Mouse (Mus musculus) limb, embryonic 13.5 days (tissue): ENCODE data around the gene Nefh. TPM values are rescaled to one million over a fixed set of nuclear protein-coding genes. Genes with fewer than 3 reads are reported as not detected.

Experiments used
- ATAC-seq: fragments of 200-750 bp; cut with Nextera tagmentation; 2 replicates; pipeline ENCODE4 v1.8.0; 2017; ENCODE audit warnings: low read depth, moderate number of reproducible peaks, moderate TSS enrichment; ENCODE audit not compliant: low FRiP score
- H3K27ac ChIP-seq: fragments of 300-500 bp; sonication (generic); 2 replicates; pipeline ENCODE4 v1.5.1; 2015; ENCODE audit warnings: inconsistent platforms, mild to moderate bottlenecking, moderate library complexity
- H3K27me3 ChIP-seq: fragments of 300-500 bp; sonication (generic); 2 replicates; pipeline ENCODE4 v1.6.1; 2015; ENCODE audit warnings: mild to moderate bottlenecking, inconsistent platforms
- H3K36me3 ChIP-seq: fragments of 300-500 bp; sonication (generic); 2 replicates; pipeline ENCODE4 v1.6.1; 2015; ENCODE audit warnings: inconsistent platforms, mild to moderate bottlenecking, moderate library complexity
- H3K4me1 ChIP-seq: fragments of 300-500 bp; sonication (generic); 2 replicates; pipeline ENCODE4 v1.6.1; 2015; ENCODE audit warnings: inconsistent platforms
- H3K4me2 ChIP-seq: fragments of 300-500 bp; sonication (generic); replicated peaks from 2 replicates; pipeline ENCODE4 v1.6.1; 2015; ENCODE audit warnings: inconsistent platforms, mild to moderate bottlenecking, moderate library complexity
- H3K4me3 ChIP-seq: fragments of 300-500 bp; sonication (generic); 2 replicates; pipeline ENCODE4 v1.5.1; 2015; ENCODE audit warnings: moderate library complexity, mild to moderate bottlenecking, inconsistent platforms
- H3K9ac ChIP-seq: fragments of 300-500 bp; sonication (generic); 2 replicates; pipeline ENCODE4 v1.6.1; 2015; ENCODE audit warnings: mild to moderate bottlenecking, inconsistent platforms
- H3K9me3 ChIP-seq: fragments of 300-500 bp; sonication (generic); 2 replicates; pipeline ENCODE4 v1.6.1; 2016; ENCODE audit warnings: inconsistent platforms
- WGBS: fragments of 180-500 bp; shearing (Covaris S2); methylation state at CpG from one replicate; pipeline ENCODE4 v1.1.7; 2015; 5-methylcytosine and 5-hydroxymethylcytosine counted together
- polyA plus RNA-seq: library from polyadenylated mRNA; unstranded; fragments of >200 nt; fragmentation: Nextera tagmentation; extraction: Ambion mirVana; gene quantifications from 2 replicates; pipeline ENCODE4 v1.2.1, GENCODE M21; 2015

Gene Nefh
- polyA plus RNA-seq = 0.08 and 0.18 TPM in 2 replicates

DNA sequence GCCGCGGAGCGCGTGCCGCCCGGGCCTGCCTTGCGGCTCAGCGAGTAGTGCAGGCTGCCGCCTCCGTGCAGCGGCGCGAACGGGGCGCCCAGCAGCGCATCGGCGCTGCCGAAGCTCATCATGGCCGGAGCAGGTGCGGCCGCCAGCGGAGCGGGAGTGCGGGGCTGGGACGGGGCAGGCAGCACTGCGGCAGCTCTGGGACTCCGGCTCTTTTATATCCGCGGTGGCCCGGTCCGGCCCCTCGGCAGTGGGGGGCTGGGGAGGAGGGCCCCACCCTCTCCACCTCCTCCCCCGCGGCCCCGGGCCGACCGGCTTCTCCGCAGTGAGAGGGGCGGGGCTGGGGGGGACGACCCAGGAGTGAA is at the start of gene Nefh:
TSS of gene Nefh (minus strand) at position 252 of the 362 bp plus-strand sequence.
- Histone ChIP-seq H3K27ac (no peak within 1 kb of the TSS), H3K4me2 (peak within 1 kb of the TSS; percentile 92), H3K4me3 (peak within 1 kb of the TSS; percentile 54), H3K4me1 (peaks cover 19% of the 10 kb centered on the region), H3K36me3 (no peaks in the 10 kb centered on the region), H3K9ac (peak within 1 kb of the TSS; percentile 35; the same call in 1 of the 2 replicates), H3K27me3 (peaks cover 98% of the 10 kb centered on the region), H3K9me3 (no peaks in the 10 kb centered on the region)
- under 1% methylated on average over 34 of the region's 41 CpGs for WGBS
- ATAC-seq = no peak

DNA sequence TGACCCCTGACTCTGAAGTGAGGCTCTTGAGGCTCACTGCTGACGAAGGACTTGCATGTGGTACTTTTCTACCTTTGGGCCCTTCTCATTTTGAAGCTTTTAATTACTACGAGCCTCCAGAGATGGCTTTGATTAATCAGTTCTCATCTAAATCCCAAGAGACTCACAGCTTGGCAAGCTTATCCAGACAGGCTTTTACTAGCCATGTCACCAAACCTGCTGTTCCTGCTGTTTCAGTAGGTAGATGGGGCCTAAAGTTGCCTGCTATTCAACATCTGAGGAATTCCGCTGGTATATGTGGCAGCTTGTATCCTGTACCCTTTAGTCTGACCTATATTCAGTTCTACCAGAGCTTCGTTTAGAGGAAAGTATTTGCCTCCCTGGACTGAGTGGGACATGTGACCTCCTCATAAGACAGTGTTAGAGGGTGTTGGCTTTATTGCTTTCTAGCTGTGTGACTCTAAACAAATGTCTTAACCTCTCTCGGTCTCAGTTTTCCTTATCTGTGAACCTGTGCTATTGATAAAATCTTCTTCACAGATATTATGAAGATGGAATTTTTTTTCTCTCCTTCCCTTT is 48.8 kb upstream of the Nefh start:
- no peaks in the 10 kb centered on the region for H3K9me3 ChIP-seq
- H3K4me2 ChIP-seq = no peak overlapping the region
- WGBS = 85% methylated on average over 5 of the region's 5 CpGs
- H3K27me3 ChIP-seq = no peaks in the 10 kb centered on the region
- H3K36me3 ChIP-seq = peaks cover 26% of the 10 kb centered on the region
- H3K9ac ChIP-seq = no peak overlapping the region
- H3K4me3 ChIP-seq = no peak overlapping the region
- no peak for ATAC-seq
- no peak overlapping the region for H3K27ac ChIP-seq
- H3K4me1 ChIP-seq = peaks cover 10% of the 10 kb centered on the region

DNA sequence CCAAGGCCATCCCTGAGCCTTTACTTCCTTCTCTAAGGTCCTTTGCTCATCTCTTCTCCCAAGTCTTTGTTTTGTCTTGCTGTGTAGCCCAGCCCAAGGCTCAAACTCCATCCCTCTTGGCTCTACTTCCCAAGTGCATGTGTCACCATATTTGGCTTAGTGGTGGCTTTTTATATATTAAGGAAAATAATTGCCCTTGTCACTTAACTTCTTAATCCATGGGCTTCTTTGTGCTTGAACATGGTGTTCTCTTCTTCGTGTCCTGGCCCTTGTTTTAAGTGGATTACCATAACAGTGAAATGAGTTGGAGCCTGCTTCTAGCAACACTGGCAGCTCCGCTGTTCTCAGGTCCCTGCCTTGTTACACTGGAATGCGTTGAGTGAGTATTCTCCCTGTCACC is 47.8 kb upstream of the Nefh start:
- H3K27me3 ChIP-seq = no peaks in the 10 kb centered on the region
- peaks cover 10% of the 10 kb centered on the region for H3K4me1 ChIP-seq
- 89% methylated on average over 3 of the region's 3 CpGs for WGBS
- H3K4me2 ChIP-seq = no peak overlapping the region
- no peak overlapping the region for H3K9ac ChIP-seq
- no peaks in the 10 kb centered on the region for H3K9me3 ChIP-seq
- peaks cover 18% of the 10 kb centered on the region for H3K36me3 ChIP-seq
- ATAC-seq = no peak
- no peak overlapping the region for H3K27ac ChIP-seq
- H3K4me3 ChIP-seq = no peak overlapping the region

DNA sequence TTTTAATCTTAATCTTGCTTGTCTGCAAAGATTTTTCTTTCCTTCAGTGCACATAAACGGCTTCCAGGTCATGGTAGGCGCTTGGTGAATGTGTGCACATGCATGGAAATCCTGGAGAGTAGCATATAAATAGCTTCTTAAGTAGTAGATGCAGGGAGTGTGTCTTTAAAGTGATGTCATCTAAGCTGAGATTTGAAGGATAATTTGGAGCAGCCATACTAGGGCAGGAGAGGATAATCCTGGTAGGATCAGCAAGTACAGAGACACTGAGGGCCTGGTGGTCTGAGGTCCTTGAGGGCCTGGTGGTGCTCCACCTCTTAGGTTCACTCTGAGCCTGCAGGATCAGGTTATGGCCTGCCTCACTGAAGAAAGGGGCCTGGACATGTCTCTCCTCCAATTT is 44.6 kb upstream of the Nefh start:
- Histone ChIP-seq H3K27me3 (no peaks in the 10 kb centered on the region), H3K27ac (no peak overlapping the region), H3K4me1 (peaks cover 6% of the 10 kb centered on the region), H3K9ac (no peak overlapping the region), H3K4me2 (no peak overlapping the region), H3K36me3 (peaks cover 22% of the 10 kb centered on the region), H3K9me3 (no peaks in the 10 kb centered on the region), H3K4me3 (no peak overlapping the region)
- 84% methylated on average over 2 of the region's 2 CpGs for WGBS
- ATAC-seq = no peak

DNA sequence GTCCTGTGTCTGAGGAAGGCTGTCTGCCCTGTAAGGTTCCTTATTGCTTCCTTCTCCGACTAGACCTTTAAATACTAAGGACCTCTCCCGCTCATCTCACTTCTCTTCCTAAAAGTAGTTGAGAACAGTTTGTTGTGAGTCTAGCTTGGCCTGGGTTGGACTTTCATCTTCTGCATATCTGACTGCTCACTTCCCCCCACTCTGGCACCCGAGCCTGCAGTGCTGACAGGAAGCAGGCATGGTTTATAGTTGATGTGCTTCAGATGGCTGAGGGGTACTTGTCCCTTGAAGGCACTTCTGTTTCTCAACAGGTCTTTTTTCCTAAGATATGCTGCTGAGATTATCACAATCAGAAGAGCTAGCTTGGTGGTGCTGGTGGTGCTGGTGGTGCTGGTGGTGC is 41.3 kb upstream of the Nefh start:
- Histone ChIP-seq H3K4me1 (peaks cover 11% of the 10 kb centered on the region), H3K4me3 (no peak overlapping the region), H3K27ac (no peak overlapping the region), H3K4me2 (no peak overlapping the region), H3K27me3 (no peaks in the 10 kb centered on the region; the same call in 1 of the 2 replicates), H3K9ac (no peak overlapping the region), H3K36me3 (peaks cover 14% of the 10 kb centered on the region; the same call in 1 of the 2 replicates), H3K9me3 (no peaks in the 10 kb centered on the region)
- WGBS = 71% methylated on average over 3 of the region's 3 CpGs
- no peak for ATAC-seq

DNA sequence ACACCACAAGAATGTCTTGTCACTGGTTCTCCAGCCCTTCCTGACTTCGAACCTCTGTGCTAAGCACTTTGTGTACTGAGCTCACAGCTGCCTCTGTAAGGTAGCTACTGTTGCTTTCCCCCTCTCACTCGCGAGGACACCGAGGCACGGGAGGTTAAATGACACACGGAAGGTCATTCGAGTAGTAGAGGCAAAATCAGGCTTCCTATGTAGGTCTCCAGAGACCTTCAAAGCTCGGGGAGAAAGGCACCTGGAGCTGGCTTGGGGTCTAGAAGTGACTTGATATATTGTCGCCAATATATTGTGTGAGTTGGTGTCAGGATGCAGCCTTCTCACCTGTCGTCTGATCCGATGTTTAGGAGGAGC is 39.6 kb upstream of the Nefh start:
- peak overlapping the region; percentile 78 for H3K9ac ChIP-seq
- peak overlapping the region; percentile 90 for H3K4me2 ChIP-seq
- peaks cover 14% of the 10 kb centered on the region for H3K4me1 ChIP-seq
- peaks cover 14% of the 10 kb centered on the region for H3K27me3 ChIP-seq
- no peak overlapping the region for H3K27ac ChIP-seq
- H3K36me3 ChIP-seq = peaks cover 14% of the 10 kb centered on the region; the same call in 1 of the 2 replicates
- 56% methylated on average over 11 of the region's 11 CpGs for WGBS
- H3K4me3 ChIP-seq = peak overlapping the region; percentile 64
- ATAC-seq = no peak
- H3K9me3 ChIP-seq = no peaks in the 10 kb centered on the region

DNA sequence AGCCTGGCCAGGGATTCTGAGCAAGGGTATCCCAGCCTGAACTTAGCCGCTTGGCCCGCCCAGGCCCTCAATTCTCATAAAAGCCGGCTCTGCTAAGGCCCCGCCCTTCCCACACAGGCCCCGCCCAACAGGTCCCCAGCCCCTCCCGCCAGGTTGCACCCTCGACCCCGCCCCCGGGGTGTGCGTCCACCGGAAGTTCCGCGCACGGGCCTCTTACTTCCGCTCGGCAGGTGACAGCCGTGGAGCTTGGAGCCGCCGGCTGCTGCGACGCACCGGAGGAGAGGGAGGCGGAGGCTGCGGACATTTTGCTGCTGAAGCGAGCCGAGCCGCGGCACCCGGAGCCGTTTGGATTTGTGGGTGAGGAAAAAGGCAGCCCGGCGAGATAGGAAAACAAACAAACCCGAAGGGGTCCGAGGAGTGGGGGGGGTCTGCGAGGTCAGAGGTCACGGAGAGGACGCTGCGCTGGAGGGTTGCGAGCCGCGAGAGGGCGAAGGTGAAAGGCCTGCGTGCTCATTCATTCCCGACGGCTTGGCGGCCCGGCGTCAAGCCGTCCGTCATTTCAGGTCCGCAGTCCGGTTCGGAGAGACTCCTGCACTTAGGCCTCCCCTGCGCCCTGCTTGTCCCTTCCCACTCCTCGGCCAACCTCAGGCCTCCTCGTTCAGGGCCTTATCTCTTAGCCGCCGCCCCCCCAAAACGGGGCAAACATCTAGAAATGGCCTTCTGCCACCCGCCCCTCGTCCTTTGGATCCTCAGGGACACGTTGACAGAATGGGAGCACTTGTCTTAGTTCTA is 39.0 kb upstream of the Nefh start, which contains the start of gene Ap1b1:
TSS of gene Ap1b1 (plus strand) at position 130 of the 792 bp plus-strand sequence.
- H3K4me2 ChIP-seq = peak within 1 kb of the TSS; percentile 90
- H3K4me1 ChIP-seq = peaks cover 14% of the 10 kb centered on the region
- no peaks in the 10 kb centered on the region for H3K9me3 ChIP-seq
- peak within 1 kb of the TSS; percentile 64 for H3K4me3 ChIP-seq
- peaks cover 12% of the 10 kb centered on the region; the same call in 1 of the 2 replicates for H3K36me3 ChIP-seq
- H3K27me3 ChIP-seq = peaks cover 19% of the 10 kb centered on the region
- ATAC-seq = peak; percentile 95
- H3K9ac ChIP-seq = peak within 1 kb of the TSS; percentile 78
- no peak within 1 kb of the TSS for H3K27ac ChIP-seq
- WGBS = 2% methylated on average over 62 of the region's 62 CpGs

DNA sequence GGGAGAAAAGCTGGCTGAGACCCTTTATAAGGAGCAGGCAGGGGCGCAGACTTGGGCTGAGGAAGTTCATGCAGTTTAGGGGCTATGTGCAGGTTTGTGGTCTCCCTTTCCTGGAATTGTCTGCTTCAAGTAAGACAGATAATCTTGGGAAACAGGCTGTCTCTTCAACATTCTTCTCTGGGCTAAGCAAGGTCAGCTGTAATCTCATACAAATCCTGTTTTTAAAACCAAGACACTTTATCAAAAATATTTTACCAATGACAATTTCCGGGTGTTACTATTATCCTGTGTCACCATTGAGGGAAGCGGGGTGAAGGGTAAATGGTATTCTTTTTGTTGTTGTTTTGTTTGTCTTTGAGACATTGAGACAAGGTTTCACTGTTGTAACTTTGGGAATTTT is 36.9 kb upstream of the Nefh start:
- Histone ChIP-seq H3K27ac (no peak overlapping the region), H3K27me3 (peaks cover 19% of the 10 kb centered on the region), H3K4me3 (no peak overlapping the region), H3K4me2 (no peak overlapping the region), H3K36me3 (peaks cover 2% of the 10 kb centered on the region; the same call in 1 of the 2 replicates), H3K4me1 (peaks cover 14% of the 10 kb centered on the region), H3K9me3 (no peaks in the 10 kb centered on the region), H3K9ac (no peak overlapping the region)
- WGBS = 75% methylated on average over 3 of the region's 3 CpGs
- ATAC-seq = no peak

DNA sequence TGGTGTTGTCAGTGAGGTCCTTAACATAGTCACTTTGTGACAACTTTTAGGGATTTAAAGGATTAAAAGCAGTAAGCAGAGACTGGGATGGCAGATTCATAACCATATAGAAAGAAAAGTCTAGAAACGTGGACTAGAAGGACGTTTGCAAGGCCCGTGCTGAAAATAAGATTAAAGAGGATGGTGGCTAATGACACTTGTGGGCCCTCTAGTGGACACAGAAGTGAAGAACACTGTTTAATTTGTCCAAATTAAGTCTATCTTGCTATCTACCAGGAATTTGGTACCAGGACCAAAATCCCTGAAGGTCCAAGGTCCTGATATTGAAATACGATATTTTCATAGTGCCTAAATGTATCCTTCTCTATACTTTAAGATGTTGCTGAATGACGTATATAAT is 36.4 kb upstream of the Nefh start:
- Histone ChIP-seq H3K4me2 (no peak overlapping the region), H3K9ac (no peak overlapping the region), H3K27ac (no peak overlapping the region), H3K4me1 (peaks cover 14% of the 10 kb centered on the region), H3K27me3 (peaks cover 19% of the 10 kb centered on the region), H3K36me3 (no peaks in the 10 kb centered on the region), H3K9me3 (no peaks in the 10 kb centered on the region), H3K4me3 (no peak overlapping the region)
- 3% methylated on average over 5 of the region's 5 CpGs for WGBS
- no peak for ATAC-seq

DNA sequence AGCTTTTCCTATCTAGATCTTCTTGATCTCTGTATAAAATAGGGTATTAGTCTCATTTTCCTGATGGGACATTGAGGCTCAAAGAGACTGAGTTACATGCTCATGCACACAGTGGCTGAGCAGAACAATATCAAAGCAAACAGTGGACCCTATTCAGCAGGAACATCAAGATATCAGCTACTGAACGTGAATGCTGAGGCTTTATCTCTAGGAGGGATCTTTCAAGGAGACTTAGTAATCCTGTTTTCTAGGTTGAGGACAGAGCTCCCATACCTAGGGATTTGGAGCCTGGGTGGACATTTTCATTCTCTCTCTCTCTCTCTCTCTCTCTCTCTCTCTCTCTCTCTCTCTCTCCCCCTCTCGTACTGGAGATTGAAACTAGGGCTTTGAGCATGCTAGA is 35.7 kb upstream of the Nefh start:
- Histone ChIP-seq H3K9me3 (no peaks in the 10 kb centered on the region), H3K4me3 (no peak overlapping the region), H3K27me3 (peaks cover 19% of the 10 kb centered on the region), H3K9ac (no peak overlapping the region), H3K27ac (no peak overlapping the region), H3K4me2 (no peak overlapping the region), H3K4me1 (peaks cover 14% of the 10 kb centered on the region), H3K36me3 (no peaks in the 10 kb centered on the region)
- 62% methylated on average over 2 of the region's 2 CpGs for WGBS
- ATAC-seq = no peak

DNA sequence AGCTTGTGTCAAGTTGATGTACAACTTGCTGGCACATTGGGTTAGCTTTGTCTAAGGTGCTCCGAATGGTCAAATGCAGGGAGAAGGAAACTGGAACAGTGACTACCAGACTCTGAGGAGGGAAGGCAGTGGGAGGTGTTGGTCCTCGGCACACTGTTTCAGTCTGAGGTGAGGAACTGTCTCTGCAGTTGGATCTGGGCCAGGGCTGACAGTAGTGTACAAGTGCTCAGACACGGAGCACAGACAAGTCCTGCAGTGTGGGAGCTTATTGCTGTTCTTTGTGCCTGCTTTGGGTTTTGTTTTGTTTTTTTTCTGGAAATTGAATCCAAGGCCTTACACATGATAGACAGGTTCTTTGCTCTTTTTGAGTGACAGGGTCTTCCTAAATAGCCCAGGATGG is 35.1 kb upstream of the Nefh start:
- H3K4me2 ChIP-seq = no peak overlapping the region
- peaks cover 13% of the 10 kb centered on the region for H3K4me1 ChIP-seq
- H3K9ac ChIP-seq = no peak overlapping the region
- no peak overlapping the region for H3K27ac ChIP-seq
- no peaks in the 10 kb centered on the region for H3K36me3 ChIP-seq
- H3K9me3 ChIP-seq = no peaks in the 10 kb centered on the region
- 71% methylated on average over 3 of the region's 3 CpGs for WGBS
- ATAC-seq = no peak
- peaks cover 19% of the 10 kb centered on the region for H3K27me3 ChIP-seq
- no peak overlapping the region for H3K4me3 ChIP-seq

DNA sequence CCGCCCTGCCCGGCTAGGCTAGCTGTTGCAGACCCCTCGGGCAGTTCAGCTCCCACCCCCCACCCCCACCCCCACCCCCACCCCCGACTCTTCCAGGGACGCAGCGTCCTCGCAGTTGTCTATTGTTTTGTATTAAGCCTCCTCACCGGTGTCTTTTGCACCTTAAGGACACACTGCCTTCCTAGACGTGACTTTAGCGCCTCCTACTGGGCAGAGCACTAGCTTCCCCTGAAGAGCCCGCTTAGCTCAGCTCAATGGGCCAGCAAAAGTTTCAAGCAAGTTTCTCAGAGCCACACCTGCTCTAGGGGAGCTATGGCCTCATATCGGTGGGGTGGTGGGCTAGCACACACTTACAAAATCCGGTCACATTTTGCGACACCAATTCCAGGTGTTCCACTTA is 27.8 kb upstream of the Nefh start:
- H3K4me1 ChIP-seq = no peaks in the 10 kb centered on the region
- H3K4me3 ChIP-seq = no peak overlapping the region
- no peaks in the 10 kb centered on the region for H3K9me3 ChIP-seq
- no peaks in the 10 kb centered on the region for H3K36me3 ChIP-seq
- no peak overlapping the region for H3K27ac ChIP-seq
- H3K9ac ChIP-seq = no peak overlapping the region
- H3K4me2 ChIP-seq = no peak overlapping the region
- ATAC-seq = no peak
- H3K27me3 ChIP-seq = peaks cover 49% of the 10 kb centered on the region
- WGBS = 5% methylated on average over 14 of the region's 14 CpGs
